Mouse (Mus musculus) embryonic fibroblast, embryonic 13.5 days (primary cell): ENCODE measurements around the gene Clec1b.

Experiments used
- CTCF ChIP-seq: IDR thresholded peaks from 2 replicates; pipeline ENCODE4 v1.5.1; 2011; ENCODE audit warnings: mild to moderate bottlenecking, control low read depth, low read length, moderate library complexity, borderline replicate concordance; ENCODE audit not compliant: insufficient read depth
- POLR2A ChIP-seq: IDR thresholded peaks from 2 replicates; pipeline ENCODE4 v1.6.1; 2011; ENCODE audit warnings: low read depth, mild to moderate bottlenecking, control low read depth, low read length, moderate library complexity

- TF ChIP-seq CTCF = no peak
- TF ChIP-seq POLR2A = no peak
These were observed 37.1 kb downstream of the Clec1b start for GRCm38 (mm10) chr6:129434239-129434638.
